Mouse (Mus musculus): ENCODE measurements around the gene Ube2m. TPM values are rescaled to one million over a fixed set of nuclear protein-coding genes. Genes with fewer than 3 reads are reported as not detected.

The Ube2m gene
- total and polyA plus RNA-seq, 2 experiments = 41.2 to 82.7 TPM

GRCm38 (mm10) chr7:13024805-13025204, 13.3 kb downstream of the Ube2m start:
- Histone ChIP-seq H3K79me2 (ENCODE audit: control insufficient read depth, insufficient read depth, low read length) (peaks cover 13% of the 10 kb centered on the region), H3K36me3 (ENCODE audit: control insufficient read depth, insufficient read depth, low read length) (peaks cover 33% of the 10 kb centered on the region), H3K27ac (replicated peaks; ENCODE audit: insufficient read depth, low read depth, low read length) (peak overlapping the region; percentile 57), H3K4me3 (ENCODE audit: insufficient read depth, low read depth, low read length) (peak overlapping the region; percentile 61), H3K4me1 (ENCODE audit: control insufficient read depth, insufficient read depth, low read length) (peaks cover 10% of the 10 kb centered on the region), H3K9ac (ENCODE audit: low read depth, low read length) (peak overlapping the region; percentile 69), H3K27me3 (ENCODE audit: control insufficient read depth, insufficient read depth, low read length) (no peaks in the 10 kb centered on the region)
- no peak for DNase-seq (ENCODE audit: extremely low read depth, low read depth, low spot score)
- no peak for TF ChIP-seq CTCF (IDR thresholded peaks at IDR 0.05; ENCODE audit: low read depth, low read length)
- no peak for TF ChIP-seq POLR2A (IDR thresholded peaks at IDR 0.05; ENCODE audit: extremely low read depth, insufficient read depth, low read length)
- WGBS = under 1% methylated on average over 40 of the region's 44 CpGs

- H3K79me2 ChIP-seq (ENCODE audit: control insufficient read depth, insufficient read depth, low read length) = peaks cover 13% of the 10 kb centered on the region
- peaks cover 10% of the 10 kb centered on the region for H3K4me1 ChIP-seq (ENCODE audit: control insufficient read depth, insufficient read depth, low read length)
- peak overlapping the region; percentile 61 for H3K4me3 ChIP-seq (ENCODE audit: insufficient read depth, low read depth, low read length)
- H3K27me3 ChIP-seq (ENCODE audit: control insufficient read depth, insufficient read depth, low read length) = no peaks in the 10 kb centered on the region
- no peak for TF ChIP-seq CTCF (IDR thresholded peaks at IDR 0.05; ENCODE audit: low read depth, low read length)
- TF ChIP-seq POLR2A (IDR thresholded peaks at IDR 0.05; ENCODE audit: extremely low read depth, insufficient read depth, low read length) = peak; percentile 76
- H3K9ac ChIP-seq (ENCODE audit: low read depth, low read length) = peak overlapping the region; percentile 69
- DNase-seq (ENCODE audit: extremely low read depth, low read depth, low spot score) = peak; percentile 71
- peak overlapping the region; percentile 79 for H3K27ac ChIP-seq (replicated peaks; ENCODE audit: insufficient read depth, low read depth, low read length)
- under 1% methylated on average over 90 of the region's 95 CpGs for WGBS
- H3K36me3 ChIP-seq (ENCODE audit: control insufficient read depth, insufficient read depth, low read length) = peaks cover 27% of the 10 kb centered on the region
These were observed 13.9 kb downstream of the Ube2m start for GRCm38 (mm10) chr7:13023928-13024731.

DNA sequence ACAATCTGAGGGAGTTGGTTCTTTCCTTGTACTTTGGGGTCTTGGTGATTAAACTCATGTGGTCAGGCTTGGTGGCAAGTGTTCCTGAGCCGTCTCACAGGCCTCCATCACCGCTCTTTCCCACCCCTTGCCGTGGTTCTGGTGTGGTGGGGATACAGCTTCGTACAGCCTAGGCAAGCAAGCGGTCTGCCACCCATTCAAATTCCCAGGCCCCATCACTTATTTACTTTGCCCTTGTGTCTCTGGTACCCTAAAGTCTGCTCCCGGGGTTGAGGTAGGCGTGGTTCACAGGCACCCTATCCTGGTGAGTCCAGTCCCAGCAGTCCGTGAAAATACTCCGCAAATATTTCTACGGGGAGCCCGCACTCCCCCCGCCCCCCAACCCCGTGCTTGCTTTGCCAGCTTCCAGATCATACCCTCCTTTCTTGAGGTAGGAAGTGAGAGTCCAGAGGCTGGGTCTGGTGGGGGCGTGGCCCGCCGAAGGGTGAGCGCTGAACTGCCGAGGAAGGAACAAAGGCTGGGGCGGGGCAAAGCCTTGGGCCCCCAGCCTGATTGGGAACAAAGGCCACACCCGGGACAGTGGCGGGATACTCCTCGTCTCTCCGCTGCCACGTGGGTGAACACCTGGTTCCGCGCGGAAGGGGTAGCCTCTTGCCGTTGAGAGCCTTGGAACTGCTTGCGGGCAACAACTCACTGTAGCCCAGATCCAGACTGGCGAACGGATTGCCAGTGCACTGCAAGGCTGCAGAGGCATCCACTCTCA, 15.1 kb downstream of the Ube2m start:
- H3K4me1 ChIP-seq (ENCODE audit: control insufficient read depth, insufficient read depth, low read length) = peaks cover 10% of the 10 kb centered on the region
- H3K27me3 ChIP-seq (ENCODE audit: control insufficient read depth, insufficient read depth, low read length) = no peaks in the 10 kb centered on the region
- WGBS = 13% methylated on average over 31 of the region's 31 CpGs
- peak overlapping the region; percentile 36 for H3K9ac ChIP-seq (ENCODE audit: low read depth, low read length)
- H3K79me2 ChIP-seq (ENCODE audit: control insufficient read depth, insufficient read depth, low read length) = peaks cover 13% of the 10 kb centered on the region
- no peak overlapping the region for H3K27ac ChIP-seq (replicated peaks; ENCODE audit: insufficient read depth, low read depth, low read length)
- TF ChIP-seq CTCF (IDR thresholded peaks at IDR 0.05; ENCODE audit: low read depth, low read length) (no peak), POLR2A (IDR thresholded peaks at IDR 0.05; ENCODE audit: extremely low read depth, insufficient read depth, low read length) (no peak)
- H3K4me3 ChIP-seq (ENCODE audit: insufficient read depth, low read depth, low read length) = peak overlapping the region; percentile 57
- peaks cover 16% of the 10 kb centered on the region for H3K36me3 ChIP-seq (ENCODE audit: control insufficient read depth, insufficient read depth, low read length)
- peak; percentile 40 for DNase-seq (ENCODE audit: extremely low read depth, low read depth, low spot score)

GRCm38 (mm10) chr7:13015217-13015616, 22.9 kb downstream of the Ube2m start:
- TF ChIP-seq CTCF (IDR thresholded peaks at IDR 0.05; ENCODE audit: low read depth, low read length) (no peak), POLR2A (IDR thresholded peaks at IDR 0.05; ENCODE audit: extremely low read depth, insufficient read depth, low read length) (no peak)
- no peak for DNase-seq (ENCODE audit: extremely low read depth, low read depth, low spot score)
- H3K27me3 ChIP-seq (ENCODE audit: control insufficient read depth, insufficient read depth, low read length) = no peaks in the 10 kb centered on the region
- H3K4me1 ChIP-seq (ENCODE audit: control insufficient read depth, insufficient read depth, low read length) = peaks cover 17% of the 10 kb centered on the region
- no peaks in the 10 kb centered on the region for H3K36me3 ChIP-seq (ENCODE audit: control insufficient read depth, insufficient read depth, low read length)
- H3K79me2 ChIP-seq (ENCODE audit: control insufficient read depth, insufficient read depth, low read length) = no peaks in the 10 kb centered on the region
- WGBS = 89% methylated on average over 1 of the region's 1 CpGs
- no peak overlapping the region for H3K4me3 ChIP-seq (ENCODE audit: insufficient read depth, low read depth, low read length)
- no peak overlapping the region for H3K27ac ChIP-seq (replicated peaks; ENCODE audit: insufficient read depth, low read depth, low read length)
- H3K9ac ChIP-seq (ENCODE audit: low read depth, low read length) = no peak overlapping the region

GRCm38 (mm10) chr7:13014275-13014839, 23.7 kb downstream of the Ube2m start:
- H3K4me1 ChIP-seq (ENCODE audit: control insufficient read depth, insufficient read depth, low read length) = peaks cover 18% of the 10 kb centered on the region
- no peak overlapping the region for H3K4me3 ChIP-seq (ENCODE audit: insufficient read depth, low read depth, low read length)
- H3K36me3 ChIP-seq (ENCODE audit: control insufficient read depth, insufficient read depth, low read length) = no peaks in the 10 kb centered on the region
- TF ChIP-seq CTCF (IDR thresholded peaks at IDR 0.05; ENCODE audit: low read depth, low read length) (no peak), POLR2A (IDR thresholded peaks at IDR 0.05; ENCODE audit: extremely low read depth, insufficient read depth, low read length) (no peak)
- WGBS = 81% methylated on average over 6 of the region's 6 CpGs
- H3K27ac ChIP-seq (replicated peaks; ENCODE audit: insufficient read depth, low read depth, low read length) = no peak overlapping the region
- H3K9ac ChIP-seq (ENCODE audit: low read depth, low read length) = no peak overlapping the region
- no peaks in the 10 kb centered on the region for H3K27me3 ChIP-seq (ENCODE audit: control insufficient read depth, insufficient read depth, low read length)
- DNase-seq (ENCODE audit: extremely low read depth, low read depth, low spot score) = no peak
- no peaks in the 10 kb centered on the region for H3K79me2 ChIP-seq (ENCODE audit: control insufficient read depth, insufficient read depth, low read length)

Measured in liver, adult 2 months (tissue).